Mouse (Mus musculus) stomach, embryonic 16.5 days (tissue): Measurements from ENCODE around the gene Lrrc49. TPM values are rescaled to one million over a fixed set of nuclear protein-coding genes. Genes with fewer than 3 reads are reported as not detected.

Experiments used
- ATAC-seq: fragments of 200-750 bp; cut with Nextera tagmentation; 2 replicates; pipeline ENCODE4 v1.8.0; 2017; ENCODE audit warnings: moderate number of reproducible peaks, moderate TSS enrichment; ENCODE audit not compliant: insufficient read depth, low FRiP score
- H3K27ac ChIP-seq: fragments of 300-500 bp; sonication (generic); 2 replicates; pipeline ENCODE4 v1.5.1; 2014; ENCODE audit warnings: low read length
- H3K27me3 ChIP-seq: fragments of 300-500 bp; sonication (generic); 2 replicates; pipeline ENCODE4 v1.6.1; 2014; ENCODE audit warnings: low read length, control low read depth, mixed read lengths; ENCODE audit not compliant: control insufficient read depth, insufficient read depth
- H3K36me3 ChIP-seq: fragments of 300-500 bp; sonication (generic); 2 replicates; pipeline ENCODE4 v1.6.1; 2014; ENCODE audit warnings: low read length; ENCODE audit not compliant: control insufficient read depth, insufficient read depth
- H3K4me1 ChIP-seq: fragments of 300-500 bp; sonication (generic); 2 replicates; pipeline ENCODE4 v1.6.1; 2014; ENCODE audit warnings: low read length, control low read depth, mixed read lengths; ENCODE audit not compliant: control insufficient read depth, insufficient read depth
- H3K4me2 ChIP-seq: fragments of 300-500 bp; sonication (generic); 2 replicates; pipeline ENCODE4 v1.6.1; 2014; ENCODE audit warnings: low read depth, low read length, mixed read lengths
- H3K4me3 ChIP-seq: fragments of 300-500 bp; sonication (generic); replicated peaks from 2 replicates; pipeline ENCODE4 v1.5.1; 2014; ENCODE audit warnings: mild to moderate bottlenecking, low read length
- H3K9ac ChIP-seq: fragments of 300-500 bp; sonication (generic); 2 replicates; pipeline ENCODE4 v1.6.1; 2014; ENCODE audit warnings: low read length
- H3K9me3 ChIP-seq: fragments of 300-500 bp; sonication (generic); replicated peaks from 2 replicates; pipeline ENCODE4 v1.6.1; 2016; ENCODE audit warnings: low read length, control low read depth; ENCODE audit not compliant: control insufficient read depth
- WGBS: fragments of 180-500 bp; shearing (Covaris S2); extraction: QIAGEN DNeasy Blood & Tissue Kit; methylation state at CpG from one replicate; pipeline ENCODE4 v1.1.7; 2014; 5-methylcytosine and 5-hydroxymethylcytosine counted together
- polyA plus RNA-seq: library from polyadenylated mRNA; unstranded; fragments of >200 nt; fragmentation: Nextera tagmentation; extraction: Ambion mirVana; gene quantifications from 2 replicates; pipeline ENCODE4 v1.2.1, GENCODE M21; 2015

The Lrrc49 gene
- polyA plus RNA-seq, 1 experiment from 2014 or later = 17.7 TPM

GRCm38 (mm10) chr9:60664385-60664784, 23.6 kb downstream of the Lrrc49 start:
- H3K4me1 ChIP-seq = no peaks in the 10 kb centered on the region
- H3K9me3 ChIP-seq = no peaks in the 10 kb centered on the region
- H3K4me3 ChIP-seq = no peak overlapping the region
- no peak overlapping the region for H3K4me2 ChIP-seq
- no peaks in the 10 kb centered on the region for H3K27me3 ChIP-seq
- H3K36me3 ChIP-seq = no peaks in the 10 kb centered on the region
- ATAC-seq = no peak
- H3K27ac ChIP-seq = no peak overlapping the region
- H3K9ac ChIP-seq = no peak overlapping the region
- 97% methylated on average over 12 of the region's 12 CpGs for WGBS

GRCm38 (mm10) chr9:60662936-60663335, 25.0 kb downstream of the Lrrc49 start:
- H3K4me2 ChIP-seq = no peak overlapping the region
- no peak overlapping the region for H3K4me3 ChIP-seq
- no peaks in the 10 kb centered on the region for H3K27me3 ChIP-seq
- H3K9ac ChIP-seq = no peak overlapping the region
- ATAC-seq = no peak
- 83% methylated on average over 2 of the region's 2 CpGs for WGBS
- no peaks in the 10 kb centered on the region for H3K9me3 ChIP-seq
- no peak overlapping the region for H3K27ac ChIP-seq
- H3K36me3 ChIP-seq = no peaks in the 10 kb centered on the region
- no peaks in the 10 kb centered on the region for H3K4me1 ChIP-seq

GRCm38 (mm10) chr9:60653582-60653981, 34.4 kb downstream of the Lrrc49 start:
- no peak overlapping the region for H3K4me2 ChIP-seq
- no peaks in the 10 kb centered on the region for H3K9me3 ChIP-seq
- no peak overlapping the region for H3K27ac ChIP-seq
- H3K36me3 ChIP-seq = no peaks in the 10 kb centered on the region
- H3K9ac ChIP-seq = no peak overlapping the region
- peaks cover 7% of the 10 kb centered on the region; the same call in 1 of the 2 replicates for H3K4me1 ChIP-seq
- H3K27me3 ChIP-seq = no peaks in the 10 kb centered on the region
- no peak overlapping the region for H3K4me3 ChIP-seq
- ATAC-seq = no peak

GRCm38 (mm10) chr9:60653137-60653536, 34.8 kb downstream of the Lrrc49 start:
- H3K27me3 ChIP-seq = no peaks in the 10 kb centered on the region
- H3K9ac ChIP-seq = no peak overlapping the region
- H3K9me3 ChIP-seq = no peaks in the 10 kb centered on the region
- ATAC-seq = no peak
- H3K4me2 ChIP-seq = no peak overlapping the region
- peaks cover 7% of the 10 kb centered on the region; the same call in 1 of the 2 replicates for H3K4me1 ChIP-seq
- H3K36me3 ChIP-seq = no peaks in the 10 kb centered on the region
- 74% methylated on average over 1 of the region's 1 CpGs for WGBS
- no peak overlapping the region for H3K27ac ChIP-seq
- no peak overlapping the region for H3K4me3 ChIP-seq

DNA sequence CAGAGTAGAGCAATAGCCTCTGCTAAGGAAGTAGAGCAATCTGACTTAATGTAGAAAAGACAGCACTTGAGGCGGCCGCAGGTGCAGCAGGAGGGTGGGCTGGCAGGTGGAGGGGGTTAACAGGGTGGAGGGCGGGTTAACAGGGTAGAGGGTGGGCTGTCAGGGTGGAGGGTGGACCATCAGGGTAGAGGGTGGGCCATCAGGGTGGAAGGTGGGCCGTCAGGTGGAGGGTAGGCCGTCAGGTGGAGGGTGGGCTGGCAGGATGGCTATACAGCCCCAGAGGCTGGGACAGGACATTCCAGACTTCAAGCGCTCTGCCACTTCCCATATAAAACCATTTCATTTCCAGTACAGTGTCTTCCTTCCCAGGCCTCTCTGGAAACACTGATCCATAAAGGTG, 37.7 kb downstream of the Lrrc49 start:
- Histone ChIP-seq H3K27me3 (no peaks in the 10 kb centered on the region), H3K36me3 (no peaks in the 10 kb centered on the region), H3K9ac (no peak overlapping the region), H3K9me3 (no peaks in the 10 kb centered on the region), H3K4me1 (peaks cover 7% of the 10 kb centered on the region; the same call in 1 of the 2 replicates), H3K4me2 (no peak overlapping the region), H3K27ac (no peak overlapping the region), H3K4me3 (no peak overlapping the region)
- ATAC-seq = no peak
- 81% methylated on average over 6 of the region's 6 CpGs for WGBS

GRCm38 (mm10) chr9:60648981-60649975, 38.7 kb downstream of the Lrrc49 start:
- H3K27ac ChIP-seq = peak overlapping the region; percentile 55
- peaks cover 7% of the 10 kb centered on the region; the same call in 1 of the 2 replicates for H3K4me1 ChIP-seq
- 0 out of 2 replicates have a peak overlapping the region, but pooled peaks have one; percentile 3 for H3K4me2 ChIP-seq
- peak overlapping the region; percentile 16; the same call in 1 of the 2 replicates for H3K9ac ChIP-seq
- 46% methylated on average over 18 of the region's 18 CpGs for WGBS
- ATAC-seq = no peak
- no peaks in the 10 kb centered on the region for H3K27me3 ChIP-seq
- no peaks in the 10 kb centered on the region for H3K9me3 ChIP-seq
- H3K4me3 ChIP-seq = no peak overlapping the region
- H3K36me3 ChIP-seq = no peaks in the 10 kb centered on the region

DNA sequence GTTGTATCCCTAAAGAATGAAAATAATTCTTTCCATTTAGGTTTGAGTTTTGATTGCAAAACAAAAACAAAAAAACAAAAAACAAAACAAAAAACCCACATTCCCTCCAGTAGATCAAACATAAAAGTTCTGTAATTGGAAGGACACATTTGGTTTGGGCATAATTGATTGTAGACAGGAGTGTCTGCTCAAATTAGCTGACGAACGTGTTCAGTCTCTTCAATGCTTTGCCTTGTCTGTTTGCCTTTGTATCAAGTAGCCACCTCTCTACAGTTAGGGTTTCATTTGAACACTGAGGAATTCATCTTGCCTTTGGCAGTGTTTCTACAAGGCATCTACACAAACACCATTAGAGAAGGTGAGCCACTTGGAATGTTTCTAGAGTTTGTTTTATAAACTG, 54.4 kb downstream of the Lrrc49 start:
- WGBS = 66% methylated on average over 2 of the region's 2 CpGs
- ATAC-seq = no peak
- H3K9ac ChIP-seq = no peak overlapping the region

DNA sequence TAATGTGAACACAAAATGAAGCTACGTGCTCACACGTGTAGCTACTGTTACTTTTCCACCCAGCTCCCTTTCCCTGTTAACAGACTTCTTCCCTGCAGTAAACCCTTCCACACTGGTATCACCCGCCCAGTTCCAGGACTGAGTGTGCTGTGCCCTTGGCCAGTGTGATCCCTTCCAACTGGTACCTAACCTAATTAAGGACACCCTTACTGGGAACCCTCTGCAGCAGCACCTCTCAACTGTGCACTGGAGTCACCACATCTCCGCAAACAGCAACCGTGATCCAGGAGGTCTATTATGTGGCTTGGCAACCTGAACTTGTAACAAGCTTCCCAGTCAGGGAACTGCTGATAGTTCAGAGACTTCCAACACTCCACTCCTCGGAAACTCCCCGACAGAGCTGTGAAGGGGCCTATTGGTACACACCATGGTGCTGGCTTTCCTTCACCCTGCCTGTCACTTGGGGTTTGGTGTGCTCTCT, 61.6 kb downstream of the Lrrc49 start:
- 72% methylated on average over 7 of the region's 7 CpGs for WGBS
- Histone ChIP-seq H3K9me3 (no peaks in the 10 kb centered on the region), H3K36me3 (no peaks in the 10 kb centered on the region), H3K27me3 (no peaks in the 10 kb centered on the region), H3K4me2 (no peak overlapping the region), H3K4me3 (no peak overlapping the region), H3K27ac (no peak overlapping the region), H3K4me1 (no peaks in the 10 kb centered on the region), H3K9ac (no peak overlapping the region)
- ATAC-seq = no peak

More for the DNA sequence above, 54.4 kb downstream of the Lrrc49 start:
- H3K27ac ChIP-seq = no peak overlapping the region
- no peak overlapping the region for H3K4me3 ChIP-seq
- no peak overlapping the region for H3K4me2 ChIP-seq
- H3K4me1 ChIP-seq = no peaks in the 10 kb centered on the region
- no peaks in the 10 kb centered on the region for H3K9me3 ChIP-seq
- H3K36me3 ChIP-seq = no peaks in the 10 kb centered on the region
- no peaks in the 10 kb centered on the region for H3K27me3 ChIP-seq

DNA sequence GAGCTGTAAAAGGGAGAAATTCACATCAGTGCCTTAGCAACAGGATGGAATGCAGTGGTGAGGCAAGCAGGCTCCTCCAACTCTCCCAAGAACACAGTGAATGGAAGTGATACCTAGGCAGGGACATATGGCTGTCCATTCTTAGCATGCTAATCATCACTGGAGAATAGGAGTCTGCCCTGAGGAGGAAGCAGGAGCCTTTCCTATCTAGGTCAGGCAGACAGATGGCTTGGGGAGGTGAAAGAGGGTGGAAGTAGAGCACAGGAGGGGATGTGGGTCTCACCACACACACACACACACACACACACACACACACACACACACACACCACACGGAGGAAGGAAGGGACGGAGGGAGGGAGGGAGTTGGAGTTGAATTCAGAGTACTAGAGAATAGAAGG, 62.1 kb downstream of the Lrrc49 start:
- no peak for ATAC-seq
- Histone ChIP-seq H3K4me1 (no peaks in the 10 kb centered on the region), H3K27ac (no peak overlapping the region), H3K4me2 (no peak overlapping the region), H3K36me3 (no peaks in the 10 kb centered on the region), H3K9ac (no peak overlapping the region), H3K4me3 (no peak overlapping the region), H3K27me3 (no peaks in the 10 kb centered on the region), H3K9me3 (no peaks in the 10 kb centered on the region)
- WGBS = 51% methylated on average over 2 of the region's 2 CpGs
